Mouse (Mus musculus): ENCODE results near the gene Stk35. TPM values are rescaled to one million over a fixed set of nuclear protein-coding genes. Genes with fewer than 3 reads are reported as not detected.

Stk35 gene
- total RNA-seq (2021), result 10 to 100 TPM; 26.1 to 26.2 TPM

GRCm38 (mm10) chr2:129800271-129800903, at the start of gene Stk35:
Gene Stk35 (plus strand): TSS chr2:129800517.
- peak; percentile 72 to 74 for DNase-seq (ENCODE audit: extremely low spot score in 1 of 2, low spot score in 1 of 2)

- DNase-seq (ENCODE audit: extremely low spot score in 1 of 2, low spot score in 1 of 2), result no peak
Observed at GRCm38 (mm10) chr2:129782046-129782445, 18.3 kb upstream of the Stk35 start.

GRCm38 (mm10) chr2:129796501-129796900, 3.8 kb upstream of the Stk35 start:
- no peak for DNase-seq (ENCODE audit: extremely low spot score in 1 of 2, low spot score in 1 of 2)

GRCm38 (mm10) chr2:129797709-129798108, 2.6 kb upstream of the Stk35 start:
- no peak for DNase-seq (ENCODE audit: extremely low spot score in 1 of 2, low spot score in 1 of 2)

- DNase-seq (ENCODE audit: extremely low spot score in 1 of 2, low spot score in 1 of 2), result no peak
Observed at GRCm38 (mm10) chr2:129798410-129798809, 1.9 kb upstream of the Stk35 start.

GRCm38 (mm10) chr2:129800904-129801230, 550 bp downstream of the Stk35 start:
- no peak for DNase-seq (ENCODE audit: extremely low spot score in 1 of 2, low spot score in 1 of 2)

GRCm38 (mm10) chr2:129801231-129802029, 1.1 kb downstream of the Stk35 start:
- DNase-seq (ENCODE audit: extremely low spot score in 1 of 2, low spot score in 1 of 2), result peak; percentile 98 to 99

- no peak for DNase-seq (ENCODE audit: extremely low spot score in 1 of 2, low spot score in 1 of 2)
Observed at GRCm38 (mm10) chr2:129805486-129805885, 5.2 kb downstream of the Stk35 start.

GRCm38 (mm10) chr2:129806486-129806885, 6.2 kb downstream of the Stk35 start:
- DNase-seq (ENCODE audit: extremely low spot score in 1 of 2, low spot score in 1 of 2), result no peak

- DNase-seq (ENCODE audit: extremely low spot score in 1 of 2, low spot score in 1 of 2), result no peak
Observed at GRCm38 (mm10) chr2:129810563-129810962, 10.2 kb downstream of the Stk35 start.

- DNase-seq (ENCODE audit: extremely low spot score in 1 of 2, low spot score in 1 of 2), result no peak
Observed at GRCm38 (mm10) chr2:129814033-129814432, 13.7 kb downstream of the Stk35 start.

- no peak for DNase-seq (ENCODE audit: extremely low spot score in 1 of 2, low spot score in 1 of 2)
Observed at GRCm38 (mm10) chr2:129815076-129815475, 14.8 kb downstream of the Stk35 start.

GRCm38 (mm10) chr2:129817603-129818257, 17.4 kb downstream of the Stk35 start:
- DNase-seq (ENCODE audit: extremely low spot score in 1 of 2, low spot score in 1 of 2), result no peak

GRCm38 (mm10) chr2:129818868-129819267, 18.6 kb downstream of the Stk35 start:
- no peak for DNase-seq (ENCODE audit: extremely low spot score in 1 of 2, low spot score in 1 of 2)

- no peak for DNase-seq (ENCODE audit: extremely low spot score in 1 of 2, low spot score in 1 of 2)
Observed at GRCm38 (mm10) chr2:129819531-129819930, 19.2 kb downstream of the Stk35 start.

- no peak for DNase-seq (ENCODE audit: extremely low spot score in 1 of 2, low spot score in 1 of 2)
Observed at GRCm38 (mm10) chr2:129819951-129820350, 19.6 kb downstream of the Stk35 start.

GRCm38 (mm10) chr2:129821021-129821420, 20.7 kb downstream of the Stk35 start:
- DNase-seq (ENCODE audit: extremely low spot score in 1 of 2, low spot score in 1 of 2), result no peak

GRCm38 (mm10) chr2:129821568-129821967, 21.3 kb downstream of the Stk35 start:
- no peak for DNase-seq (ENCODE audit: extremely low spot score in 1 of 2, low spot score in 1 of 2)

- DNase-seq (ENCODE audit: extremely low spot score in 1 of 2, low spot score in 1 of 2), result no peak
Observed at GRCm38 (mm10) chr2:129823310-129823709, 23.0 kb downstream of the Stk35 start.

- no peak for DNase-seq (ENCODE audit: extremely low spot score in 1 of 2, low spot score in 1 of 2)
Observed at GRCm38 (mm10) chr2:129824254-129824653, 23.9 kb downstream of the Stk35 start.

- no peak for DNase-seq (ENCODE audit: extremely low spot score in 1 of 2, low spot score in 1 of 2)
Observed at GRCm38 (mm10) chr2:129826141-129826540, 25.8 kb downstream of the Stk35 start.

Measured in layer of hippocampus, postnatal 25 days (tissue).